Mouse (Mus musculus): ENCODE measurements at regions not wholly inside any gene's neighbourhood (a gene's known extent, or its start where the extent isn't known, plus 50 kb on each side); places are given as distances from the start of the nearest gene placed in this dataset.
A peak's percentile ranks its signal among the peaks of the same experiment; 100 is the strongest.

DNA sequence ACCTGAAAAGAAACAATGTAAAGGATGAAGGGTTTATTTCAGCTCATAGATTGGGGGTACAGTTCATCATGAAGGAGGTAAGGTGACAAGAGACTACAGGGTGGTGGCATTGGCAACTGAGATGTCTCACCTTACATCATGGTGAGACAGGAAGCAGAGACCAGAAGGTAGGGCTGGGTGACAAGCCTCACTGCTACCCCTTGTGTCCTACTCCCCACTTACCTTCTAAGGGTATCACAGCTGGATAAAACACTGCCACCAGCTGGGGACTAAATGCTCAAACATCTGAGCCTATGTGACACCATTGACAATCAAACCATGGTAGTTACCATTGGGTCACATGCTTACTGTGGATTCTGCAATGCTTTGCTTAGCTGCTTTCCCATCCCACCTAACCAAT, 107.0 kb downstream of the Icos start:
- no peaks in the 10 kb centered on the region for H3K36me3 ChIP-seq (ENCODE audit: control insufficient read depth, insufficient read depth, low read length)
- no peak overlapping the region for H3K4me3 ChIP-seq (ENCODE audit: low read depth, low read length)
- no peaks in the 10 kb centered on the region for H3K9me3 ChIP-seq (ENCODE audit: control insufficient read depth, low read length)
- H3K27me3 ChIP-seq (ENCODE audit: control insufficient read depth, insufficient read depth, low read length) = no peaks in the 10 kb centered on the region
- no peak overlapping the region for H3K27ac ChIP-seq (ENCODE audit: low read depth, low read length)
- H3K4me1 ChIP-seq (ENCODE audit: control insufficient read depth, insufficient read depth, low read length) = no peaks in the 10 kb centered on the region
- ATAC-seq (ENCODE audit: low FRiP score) (no peak), DNase-seq (ENCODE audit: low spot score, missing footprints) (no peak)
- no peak overlapping the region for H3K4me2 ChIP-seq
- H3K9ac ChIP-seq (ENCODE audit: low read length) = no peak overlapping the region

DNA sequence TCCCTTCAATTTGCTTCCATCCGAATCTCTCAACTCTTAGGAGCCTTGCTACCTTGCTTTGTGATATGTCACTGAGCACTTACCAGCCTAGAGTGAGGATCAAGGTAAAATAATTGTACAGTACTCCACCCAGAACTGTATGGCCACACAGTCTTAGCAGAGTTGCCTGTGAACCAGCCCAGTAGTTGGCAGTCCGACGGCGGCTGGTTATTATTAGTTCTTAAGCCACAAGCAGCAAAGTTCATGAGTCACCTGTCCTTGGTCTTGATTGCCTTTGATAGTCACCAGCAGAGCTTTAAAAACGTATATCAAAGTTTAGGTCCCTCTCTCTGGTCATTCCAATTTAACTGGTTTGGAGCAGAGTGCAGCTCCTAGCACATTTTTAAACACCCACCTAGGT, 109.1 kb downstream of the Icos start:
- DNase-seq (ENCODE audit: low spot score, missing footprints) (no peak), ATAC-seq (ENCODE audit: low FRiP score) (no peak)
- Histone ChIP-seq H3K36me3 (ENCODE audit: control insufficient read depth, insufficient read depth, low read length) (no peaks in the 10 kb centered on the region), H3K9ac (ENCODE audit: low read length) (no peak overlapping the region), H3K4me1 (ENCODE audit: control insufficient read depth, insufficient read depth, low read length) (no peaks in the 10 kb centered on the region), H3K9me3 (ENCODE audit: control insufficient read depth, low read length) (no peaks in the 10 kb centered on the region), H3K4me3 (ENCODE audit: low read depth, low read length) (no peak overlapping the region), H3K27me3 (ENCODE audit: control insufficient read depth, insufficient read depth, low read length) (no peaks in the 10 kb centered on the region), H3K4me2 (no peak overlapping the region), H3K27ac (ENCODE audit: low read depth, low read length) (no peak overlapping the region)
- 93% methylated on average over 5 of the region's 5 CpGs for WGBS

- no peaks in the 10 kb centered on the region for H3K9me3 ChIP-seq (ENCODE audit: control insufficient read depth, low read length)
- no peaks in the 10 kb centered on the region for H3K36me3 ChIP-seq (ENCODE audit: control insufficient read depth, insufficient read depth, low read length)
- no peaks in the 10 kb centered on the region for H3K27me3 ChIP-seq (ENCODE audit: control insufficient read depth, insufficient read depth, low read length)
- ATAC-seq (ENCODE audit: low FRiP score) = no peak
- no peak overlapping the region for H3K4me3 ChIP-seq (ENCODE audit: low read depth, low read length)
- DNase-seq (ENCODE audit: low spot score, missing footprints) = peak; percentile 53
- no peak overlapping the region for H3K9ac ChIP-seq (ENCODE audit: low read length)
- no peak overlapping the region for H3K27ac ChIP-seq (ENCODE audit: low read depth, low read length)
- 53% methylated on average over 1 of the region's 1 CpGs for WGBS
- no peak overlapping the region for H3K4me2 ChIP-seq
- H3K4me1 ChIP-seq (ENCODE audit: control insufficient read depth, insufficient read depth, low read length) = 0 out of 2 replicates have a peak, but pooled peaks cover 2% of the 10 kb centered on the region
These were observed 113.1 kb downstream of the Icos start for GRCm38 (mm10) chr1:61090801-61091200.

DNA sequence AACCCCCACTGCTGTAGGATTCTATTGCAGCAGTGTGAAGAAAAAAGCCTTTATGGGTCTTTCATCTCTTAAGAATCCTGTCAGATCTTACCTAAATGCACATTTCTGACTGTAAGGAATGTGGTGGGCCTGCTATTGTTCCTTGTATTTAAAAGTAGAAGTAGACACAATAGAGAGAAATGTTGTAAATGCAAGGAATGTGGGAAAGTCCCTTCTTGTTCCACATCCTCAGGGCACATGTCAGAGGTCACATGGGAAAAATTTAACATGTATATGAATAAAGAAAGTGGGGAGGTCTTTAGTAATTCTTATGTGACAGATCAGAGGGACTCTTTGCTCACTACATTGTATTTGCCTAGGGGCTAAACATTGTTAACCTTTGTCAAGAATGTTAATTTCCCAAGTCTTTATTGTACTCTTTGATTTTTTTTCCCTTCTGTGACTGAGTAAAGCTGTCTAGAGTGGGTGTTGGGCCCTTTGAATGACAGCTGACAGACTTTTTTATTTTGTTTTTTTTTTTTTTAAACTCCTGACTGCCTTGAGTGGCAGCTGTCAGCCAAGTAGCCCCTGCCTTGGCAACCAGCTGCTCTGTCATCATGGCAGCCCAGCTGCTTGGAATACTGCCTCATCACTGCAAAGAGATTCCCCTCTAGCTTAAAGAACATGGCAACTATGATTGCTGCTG, 117.9 kb downstream of the Icos start:
- DNase-seq (ENCODE audit: low spot score, missing footprints) = no peak
- Histone ChIP-seq H3K27me3 (ENCODE audit: control insufficient read depth, insufficient read depth, low read length) (no peaks in the 10 kb centered on the region), H3K9me3 (ENCODE audit: control insufficient read depth, low read length) (no peaks in the 10 kb centered on the region), H3K9ac (ENCODE audit: low read length) (no peak overlapping the region), H3K27ac (ENCODE audit: low read depth, low read length) (no peak overlapping the region), H3K4me3 (ENCODE audit: low read depth, low read length) (no peak overlapping the region), H3K36me3 (ENCODE audit: control insufficient read depth, insufficient read depth, low read length) (no peaks in the 10 kb centered on the region), H3K4me1 (ENCODE audit: control insufficient read depth, insufficient read depth, low read length) (0 out of 2 replicates have a peak, but pooled peaks cover 2% of the 10 kb centered on the region), H3K4me2 (no peak overlapping the region)
- no peak for ATAC-seq (ENCODE audit: low FRiP score)

GRCm38 (mm10) chr1:61099341-61099740, 121.6 kb downstream of the Icos start:
- Histone ChIP-seq H3K9ac (ENCODE audit: low read length) (no peak overlapping the region), H3K4me1 (ENCODE audit: control insufficient read depth, insufficient read depth, low read length) (0 out of 2 replicates have a peak, but pooled peaks cover 2% of the 10 kb centered on the region), H3K4me2 (no peak overlapping the region), H3K4me3 (ENCODE audit: low read depth, low read length) (no peak overlapping the region), H3K27ac (ENCODE audit: low read depth, low read length) (no peak overlapping the region), H3K27me3 (ENCODE audit: control insufficient read depth, insufficient read depth, low read length) (no peaks in the 10 kb centered on the region), H3K36me3 (ENCODE audit: control insufficient read depth, insufficient read depth, low read length) (no peaks in the 10 kb centered on the region), H3K9me3 (ENCODE audit: control insufficient read depth, low read length) (no peaks in the 10 kb centered on the region)
- DNase-seq (ENCODE audit: low spot score, missing footprints) (no peak), ATAC-seq (ENCODE audit: low FRiP score) (no peak)
- whole genome bisulfite sequencing = 84% methylated on average over 5 of the region's 5 CpGs

DNA sequence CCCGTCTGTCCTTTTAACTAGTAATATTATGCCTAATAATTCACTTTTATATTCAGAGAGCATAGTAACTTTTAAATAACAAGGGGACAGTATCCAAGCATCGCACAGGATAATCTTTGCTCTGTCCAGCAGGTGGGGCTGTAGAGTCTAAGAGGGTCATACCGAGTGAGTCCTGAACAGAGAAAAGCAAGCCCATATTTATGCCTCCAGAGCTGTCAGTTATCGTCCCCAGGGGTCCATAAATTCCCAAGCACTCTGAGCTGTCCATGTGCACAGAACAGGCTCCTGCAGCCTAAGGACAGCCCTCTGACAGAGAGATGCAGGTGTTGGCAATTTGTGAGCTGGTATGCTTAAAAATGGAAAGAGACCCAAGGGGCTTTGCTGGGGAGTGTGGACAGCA, 124.0 kb downstream of the Icos start:
- no peak for DNase-seq (ENCODE audit: low spot score, missing footprints)
- Histone ChIP-seq H3K4me2 (no peak overlapping the region), H3K9me3 (ENCODE audit: control insufficient read depth, low read length) (no peaks in the 10 kb centered on the region), H3K27ac (ENCODE audit: low read depth, low read length) (no peak overlapping the region), H3K4me1 (ENCODE audit: control insufficient read depth, insufficient read depth, low read length) (no peaks in the 10 kb centered on the region), H3K27me3 (ENCODE audit: control insufficient read depth, insufficient read depth, low read length) (no peaks in the 10 kb centered on the region), H3K9ac (ENCODE audit: low read length) (no peak overlapping the region), H3K36me3 (ENCODE audit: control insufficient read depth, insufficient read depth, low read length) (no peaks in the 10 kb centered on the region), H3K4me3 (ENCODE audit: low read depth, low read length) (no peak overlapping the region)
- ATAC-seq (ENCODE audit: low FRiP score) = no peak
- 73% methylated on average over 4 of the region's 4 CpGs for WGBS

DNA sequence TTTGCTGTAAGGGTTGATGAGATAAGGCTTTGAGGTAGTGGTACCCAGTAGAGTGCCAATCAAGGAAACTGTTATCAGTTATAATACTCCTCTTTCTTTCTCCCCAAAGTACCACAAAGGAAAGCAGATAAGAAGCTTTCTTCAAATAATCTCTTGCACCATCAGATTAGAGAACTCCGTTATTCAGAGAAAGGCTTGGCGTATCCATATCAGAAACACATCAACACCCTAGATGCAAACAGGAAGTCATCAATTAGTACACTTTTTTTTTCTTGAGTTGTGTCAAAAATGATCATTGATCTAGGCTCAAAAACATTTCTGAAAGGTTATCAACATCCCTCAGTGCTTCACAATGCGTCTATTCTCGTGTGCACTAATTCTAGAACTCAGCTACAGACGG, 124.6 kb downstream of the Icos start:
- 81% methylated on average over 5 of the region's 5 CpGs for WGBS
- no peak for ATAC-seq (ENCODE audit: low FRiP score)
- no peaks in the 10 kb centered on the region for H3K9me3 ChIP-seq (ENCODE audit: control insufficient read depth, low read length)

DNA sequence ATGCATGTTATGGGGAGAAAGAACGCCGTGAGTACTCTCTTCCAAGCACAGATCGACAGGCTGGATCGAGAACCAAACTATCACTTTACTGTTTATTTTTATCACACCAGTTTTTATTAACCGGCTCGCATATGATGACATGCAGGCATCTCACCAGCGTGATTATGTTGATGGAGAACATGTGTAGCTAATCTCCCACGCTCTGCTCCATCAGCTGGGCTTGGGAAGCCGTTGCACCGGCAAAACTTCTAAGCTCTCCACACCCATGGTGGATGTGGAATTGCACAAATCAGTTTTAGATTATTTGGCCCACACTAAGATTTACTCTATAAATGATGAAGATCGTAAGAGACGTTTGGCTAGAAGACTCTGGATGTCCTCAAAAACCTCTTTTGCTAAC, 125.9 kb downstream of the Icos start:
- H3K9me3 ChIP-seq (ENCODE audit: control insufficient read depth, low read length) = no peaks in the 10 kb centered on the region
- 88% methylated on average over 12 of the region's 12 CpGs for WGBS
- ATAC-seq (ENCODE audit: low FRiP score) (no peak), DNase-seq (ENCODE audit: low spot score, missing footprints) (no peak)
- H3K4me1 ChIP-seq (ENCODE audit: control insufficient read depth, insufficient read depth, low read length) = no peaks in the 10 kb centered on the region
- no peak overlapping the region for H3K4me3 ChIP-seq (ENCODE audit: low read depth, low read length)
- H3K27ac ChIP-seq (ENCODE audit: low read depth, low read length) = no peak overlapping the region
- no peak overlapping the region for H3K9ac ChIP-seq (ENCODE audit: low read length)
- no peaks in the 10 kb centered on the region for H3K36me3 ChIP-seq (ENCODE audit: control insufficient read depth, insufficient read depth, low read length)
- H3K27me3 ChIP-seq (ENCODE audit: control insufficient read depth, insufficient read depth, low read length) = no peaks in the 10 kb centered on the region
- no peak overlapping the region for H3K4me2 ChIP-seq

More for the DNA sequence above, 124.6 kb downstream of the Icos start:
- H3K4me3 ChIP-seq (ENCODE audit: low read depth, low read length) = no peak overlapping the region
- H3K36me3 ChIP-seq (ENCODE audit: control insufficient read depth, insufficient read depth, low read length) = no peaks in the 10 kb centered on the region
- H3K4me1 ChIP-seq (ENCODE audit: control insufficient read depth, insufficient read depth, low read length) = no peaks in the 10 kb centered on the region
- no peaks in the 10 kb centered on the region for H3K27me3 ChIP-seq (ENCODE audit: control insufficient read depth, insufficient read depth, low read length)
- H3K9ac ChIP-seq (ENCODE audit: low read length) = no peak overlapping the region
- DNase-seq (ENCODE audit: low spot score, missing footprints) = no peak
- H3K27ac ChIP-seq (ENCODE audit: low read depth, low read length) = no peak overlapping the region
- H3K4me2 ChIP-seq = no peak overlapping the region

DNA sequence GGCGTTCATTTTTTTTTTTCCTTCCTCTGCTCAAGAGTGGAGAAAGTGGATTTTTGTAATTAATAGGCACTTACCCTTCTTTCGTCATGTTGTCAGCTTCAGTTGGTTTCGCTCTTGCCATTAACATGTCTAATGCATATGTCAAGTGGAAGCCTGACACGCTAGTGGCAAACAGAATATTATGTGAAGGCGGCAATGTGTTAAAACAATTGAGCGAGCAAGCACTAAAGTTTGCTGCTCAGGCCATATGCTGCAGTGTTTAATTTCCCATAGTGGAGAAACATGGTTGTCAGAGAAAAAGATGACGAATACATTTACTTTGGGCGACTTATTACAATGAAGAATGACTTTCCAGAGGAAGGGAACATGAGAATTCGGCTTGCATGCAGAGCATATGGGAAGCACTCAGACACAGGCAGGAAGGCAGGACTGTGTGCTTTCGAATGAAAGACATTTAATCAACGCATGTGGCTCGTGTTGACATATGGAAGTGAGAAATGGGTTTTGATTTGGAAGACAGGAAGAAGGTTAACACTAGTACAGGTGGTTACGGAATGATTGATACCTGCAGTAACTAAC, 134.1 kb downstream of the Icos start:
- H3K27ac ChIP-seq (ENCODE audit: low read depth, low read length) = no peak overlapping the region
- DNase-seq (ENCODE audit: low spot score, missing footprints) (no peak), ATAC-seq (ENCODE audit: low FRiP score) (no peak)
- H3K4me1 ChIP-seq (ENCODE audit: control insufficient read depth, insufficient read depth, low read length) = no peaks in the 10 kb centered on the region
- H3K27me3 ChIP-seq (ENCODE audit: control insufficient read depth, insufficient read depth, low read length) = no peaks in the 10 kb centered on the region
- H3K9ac ChIP-seq (ENCODE audit: low read length) = no peak overlapping the region
- no peak overlapping the region for H3K4me2 ChIP-seq
- H3K4me3 ChIP-seq (ENCODE audit: low read depth, low read length) = no peak overlapping the region
- H3K9me3 ChIP-seq (ENCODE audit: control insufficient read depth, low read length) = no peaks in the 10 kb centered on the region
- 93% methylated on average over 13 of the region's 13 CpGs for WGBS
- H3K36me3 ChIP-seq (ENCODE audit: control insufficient read depth, insufficient read depth, low read length) = no peaks in the 10 kb centered on the region
